Mouse (Mus musculus) adrenal gland, postnatal 36 days (tissue): ENCODE data around the gene Ndufa4l2. TPM values are rescaled to one million over a fixed set of nuclear protein-coding genes. Genes with fewer than 3 reads are reported as not detected.

Experiments
- total RNA-seq, 2 experiments: library from RNA; stranded (reverse); gene quantifications; 2 replicates each; pipeline ENCODE4 v1.2.3; 2021

The Ndufa4l2 gene
- total RNA-seq, 2 experiments from 2014 or later: 29.7 to 45.6 TPM

Other genes starting within 250 kb of the Ndufa4l2 start
- gene Dctn2, start 248.6 kb upstream of the Ndufa4l2 start, total RNA-seq: 100 to 1,000 TPM; 148 to 190 TPM
- 10 to 100 TPM; 42.0 to 45.2 TPM for gene Mbd6, start 225.9 kb upstream of the Ndufa4l2 start, total RNA-seq
- gene Mars, start 203.2 kb upstream of the Ndufa4l2 start, total RNA-seq: 100 to 1,000 TPM; 102 to 123 TPM
- 1 to 10 TPM; 1.7 to 2.2 TPM for gene Arhgap9, start 193.0 kb upstream of the Ndufa4l2 start, total RNA-seq
- 1 to 10 TPM; 2.7 to 4.2 TPM for gene Gli1, start 173.0 kb upstream of the Ndufa4l2 start, total RNA-seq
- not detected for gene Inhbe, start 160.6 kb upstream of the Ndufa4l2 start, total RNA-seq
- not detected for gene Inhbc, start 144.5 kb upstream of the Ndufa4l2 start, total RNA-seq
- 100 to 1,000 TPM; 115 to 126 TPM for gene R3hdm2, start 134.6 kb upstream of the Ndufa4l2 start, total RNA-seq
- gene Stac3, start 13.3 kb upstream of the Ndufa4l2 start, total RNA-seq: 1 to 10 TPM; 2.2 to 3.4 TPM
- 10 to 100 TPM; 46.8 to 47.1 TPM for gene Shmt2, start 7.5 kb downstream of the Ndufa4l2 start, total RNA-seq
- 1 to 10 TPM; 5.0 to 6.3 TPM for gene Nxph4, start 19.6 kb downstream of the Ndufa4l2 start, total RNA-seq
- gene Lrp1, start 106.2 kb downstream of the Ndufa4l2 start, total RNA-seq: 100 to 1,000 TPM; 192 to 251 TPM
- gene Stat6, start 128.0 kb downstream of the Ndufa4l2 start, total RNA-seq: 10 to 100 TPM; 93.2 to 99.8 TPM
- 1 to 10 TPM; 6.5 to 7.3 TPM for gene Nemp1, start 151.9 kb downstream of the Ndufa4l2 start, total RNA-seq
- gene Nab2, start 153.6 kb downstream of the Ndufa4l2 start, total RNA-seq: 10 to 100 TPM; 19.7 to 32.0 TPM
- gene Myo1a, start 190.2 kb downstream of the Ndufa4l2 start, total RNA-seq: 10 to 100 TPM in 1 of 2 experiments, under 1 TPM in 1; 0.95 to 13.8 TPM
- gene Tac2, start 209.5 kb downstream of the Ndufa4l2 start, total RNA-seq: under 1 TPM in 1 of 2 experiments, not detected in 1; 0.43 TPM
- gene Zbtb39, start 224.6 kb downstream of the Ndufa4l2 start, total RNA-seq: 10 to 100 TPM; 10.2 to 12.7 TPM
- gene Gpr182, start 236.8 kb downstream of the Ndufa4l2 start, total RNA-seq: 10 to 100 TPM in 1 of 2 experiments, 1 to 10 TPM in 1; 7.3 to 10.9 TPM
- 1 to 10 TPM in 1 of 2 experiments, under 1 TPM in 1; 0.63 to 1.2 TPM for gene Rdh1, start 244.8 kb downstream of the Ndufa4l2 start, total RNA-seq
- 1 to 10 TPM; 1.2 to 2.3 TPM for gene Rdh16f1, start 244.8 kb downstream of the Ndufa4l2 start, total RNA-seq